Mouse (Mus musculus) NIH3T3 (cell line): ENCODE measurements around the gene Hcrt.

ENCODE experiments used
- DNase-seq: peaks from one replicate; pipeline ENCODE4 v3.0.0-alpha.2; 2012; ENCODE audit warnings: low read depth

Hcrt gene

GRCm38 (mm10) chr11:100735954-100736745 is 26.6 kb downstream of the Hcrt start:
- DNase-seq: no peak

GRCm38 (mm10) chr11:100735134-100735865 is 27.4 kb downstream of the Hcrt start:
- peak; percentile 26 for DNase-seq

GRCm38 (mm10) chr11:100730477-100731205 is 32.1 kb downstream of the Hcrt start:
- no peak for DNase-seq

GRCm38 (mm10) chr11:100729976-100730375 is 32.8 kb downstream of the Hcrt start:
- no peak for DNase-seq

- DNase-seq: no peak
Observed at GRCm38 (mm10) chr11:100728601-100729000, 34.1 kb downstream of the Hcrt start.

- DNase-seq: no peak
Observed at GRCm38 (mm10) chr11:100727201-100727600, 35.5 kb downstream of the Hcrt start.

- DNase-seq: no peak
Observed at GRCm38 (mm10) chr11:100724919-100725512, 37.7 kb downstream of the Hcrt start.

- DNase-seq: no peak
Observed at GRCm38 (mm10) chr11:100722493-100723028, 40.2 kb downstream of the Hcrt start.

- DNase-seq: no peak
Observed at GRCm38 (mm10) chr11:100721776-100722492, 40.8 kb downstream of the Hcrt start.

- DNase-seq: peak; percentile 39
Observed at GRCm38 (mm10) chr11:100721254-100721653, 41.5 kb downstream of the Hcrt start.

GRCm38 (mm10) chr11:100720345-100720744 is 42.4 kb downstream of the Hcrt start:
- DNase-seq: peak; percentile 80

- DNase-seq: no peak
Observed at GRCm38 (mm10) chr11:100719893-100720292, 42.8 kb downstream of the Hcrt start.

- DNase-seq: no peak
Observed at GRCm38 (mm10) chr11:100719312-100719711, 43.4 kb downstream of the Hcrt start.

GRCm38 (mm10) chr11:100718866-100719265 is 43.9 kb downstream of the Hcrt start:
- no peak for DNase-seq

GRCm38 (mm10) chr11:100718462-100718861 is 44.3 kb downstream of the Hcrt start:
- no peak for DNase-seq

GRCm38 (mm10) chr11:100716649-100717048 is 46.1 kb downstream of the Hcrt start:
- DNase-seq: no peak

GRCm38 (mm10) chr11:100714948-100715347 is 47.8 kb downstream of the Hcrt start:
- DNase-seq: no peak

GRCm38 (mm10) chr11:100714534-100714915 is 48.2 kb downstream of the Hcrt start:
- peak; percentile 89 for DNase-seq

- no peak for DNase-seq
Observed at GRCm38 (mm10) chr11:100713735-100714533, 48.8 kb downstream of the Hcrt start, which contains the start of gene Hspb9. Gene Hspb9, plus strand, starts transcription at chr11:100713850.

- no peak for DNase-seq
Observed at GRCm38 (mm10) chr11:100713174-100713573, 49.6 kb downstream of the Hcrt start.
